Mouse (Mus musculus) ES-E14 (cell line): Measurements from ENCODE around the gene Rassf4.

ENCODE experiments used
- MAFK ChIP-seq: IDR thresholded peaks from 2 replicates; pipeline ENCODE4 v1.6.1; 2014; ENCODE audit warnings: mild to moderate bottlenecking, low read depth, low read length, inconsistent platforms; ENCODE audit not compliant: insufficient read depth
- ZC3H11A ChIP-seq: IDR thresholded peaks from 2 replicates; pipeline ENCODE4 v1.6.1; 2012; ENCODE audit warnings: low read depth, mild to moderate bottlenecking, inconsistent platforms, low read length, borderline replicate concordance
- ZNF384 ChIP-seq: IDR thresholded peaks from 2 replicates; pipeline ENCODE4 v1.6.1; 2012; ENCODE audit warnings: low read depth, low read length, inconsistent platforms

- TF ChIP-seq ZC3H11A (no peak), ZNF384 (no peak), MAFK (no peak)
These were observed 38.3 kb upstream of the Rassf4 start for GRCm38 (mm10) chr6:116712062-116712461.
